Mouse (Mus musculus) cerebellum, adult 9-10 months (tissue): ENCODE measurements around the gene Lrpap1.

ENCODE experiments used
- DNase-seq: peaks from one replicate; pipeline ENCODE4 v3.0.0; 2022

The Lrpap1 gene

GRCm38 (mm10) chr5:35118418-35118817 lies 12.9 kb upstream of the Lrpap1 start:
- peak; percentile 75 for DNase-seq

- no peak for DNase-seq
Measured at GRCm38 (mm10) chr5:35117633-35118032, 12.1 kb upstream of the Lrpap1 start.

GRCm38 (mm10) chr5:35116002-35116401 lies 10.4 kb upstream of the Lrpap1 start:
- DNase-seq = no peak

- no peak for DNase-seq
Measured at GRCm38 (mm10) chr5:35112444-35112843, 6.9 kb upstream of the Lrpap1 start.

GRCm38 (mm10) chr5:35105922-35106298 lies 344 bp upstream of the Lrpap1 start:
- DNase-seq = peak; percentile 85

- no peak for DNase-seq
Measured at GRCm38 (mm10) chr5:35104183-35104959, 1.2 kb downstream of the Lrpap1 start.

- no peak for DNase-seq
Measured at GRCm38 (mm10) chr5:35103528-35103927, 2.0 kb downstream of the Lrpap1 start.

GRCm38 (mm10) chr5:35103086-35103485 lies 2.5 kb downstream of the Lrpap1 start:
- no peak for DNase-seq

- DNase-seq = no peak
Measured at GRCm38 (mm10) chr5:35091636-35092035, 13.9 kb downstream of the Lrpap1 start.

GRCm38 (mm10) chr5:35089614-35089963 lies 16.0 kb downstream of the Lrpap1 start:
- no peak for DNase-seq

- peak; percentile 72 for DNase-seq
Measured at GRCm38 (mm10) chr5:35088785-35089613, 16.6 kb downstream of the Lrpap1 start.

GRCm38 (mm10) chr5:35084913-35085312 lies 20.7 kb downstream of the Lrpap1 start:
- no peak for DNase-seq

- no peak for DNase-seq
Measured at GRCm38 (mm10) chr5:35079101-35079500, 26.5 kb downstream of the Lrpap1 start.

- DNase-seq = no peak
Measured at GRCm38 (mm10) chr5:35076369-35076768, 29.2 kb downstream of the Lrpap1 start.

- DNase-seq = peak; percentile 65
Measured at GRCm38 (mm10) chr5:35073992-35074391, 31.6 kb downstream of the Lrpap1 start.

GRCm38 (mm10) chr5:35073235-35073634 lies 32.3 kb downstream of the Lrpap1 start:
- DNase-seq = no peak

GRCm38 (mm10) chr5:35071855-35072254 lies 33.7 kb downstream of the Lrpap1 start:
- DNase-seq = no peak

- no peak for DNase-seq
Measured at GRCm38 (mm10) chr5:35070953-35071352, 34.6 kb downstream of the Lrpap1 start.

GRCm38 (mm10) chr5:35070314-35070713 lies 35.3 kb downstream of the Lrpap1 start:
- DNase-seq = no peak

GRCm38 (mm10) chr5:35069841-35070240 lies 35.7 kb downstream of the Lrpap1 start:
- DNase-seq = no peak

GRCm38 (mm10) chr5:35060098-35060497 lies 45.5 kb downstream of the Lrpap1 start:
- DNase-seq = no peak

GRCm38 (mm10) chr5:35058216-35058615 lies 47.4 kb downstream of the Lrpap1 start:
- no peak for DNase-seq

- DNase-seq = no peak
Measured at GRCm38 (mm10) chr5:35057582-35057981, 48.0 kb downstream of the Lrpap1 start.
